Mouse (Mus musculus): ENCODE measurements around the gene Adipor1. TPM values are rescaled to one million over a fixed set of nuclear protein-coding genes. Genes with fewer than 3 reads are reported as not detected.

Adipor1 gene
- polyA plus RNA-seq, 1 experiment from 2014 or later = 88.7 TPM

- no peaks in the 10 kb centered on the region; the same call in 1 of the 2 replicates for H3K27me3 ChIP-seq (ENCODE audit: control insufficient read depth, insufficient read depth, low read length)
- H3K9me3 ChIP-seq (replicated peaks; ENCODE audit: control insufficient read depth, low read length) = no peaks in the 10 kb centered on the region
- no peak for ATAC-seq (ENCODE audit: insufficient read depth, low FRiP score)
- H3K36me3 ChIP-seq (ENCODE audit: control insufficient read depth, insufficient read depth, low read length) = no peaks in the 10 kb centered on the region
- H3K9ac ChIP-seq (ENCODE audit: low read length) = no peak within 1 kb of the TSS
- peaks cover 4% of the 10 kb centered on the region; the same call in 1 of the 2 replicates for H3K4me1 ChIP-seq (ENCODE audit: control insufficient read depth, insufficient read depth, low read length)
- no peak within 1 kb of the TSS for H3K4me3 ChIP-seq (replicated peaks; ENCODE audit: low read length)
- H3K4me2 ChIP-seq (ENCODE audit: low read depth, low read length) = no peak within 1 kb of the TSS
- WGBS = 94% methylated on average over 1 of the region's 1 CpGs
- no peak within 1 kb of the TSS for H3K27ac ChIP-seq (ENCODE audit: low read length)
These were observed 29.5 kb upstream of the Adipor1 start, which contains the start of gene 4933406M09Rik for GRCm38 (mm10) chr1:134385666-134386065. Gene 4933406M09Rik, plus strand, starts transcription at chr1:134385940.

- H3K27ac ChIP-seq (ENCODE audit: low read length) = no peak overlapping the region
- H3K9me3 ChIP-seq (replicated peaks; ENCODE audit: control insufficient read depth, low read length) = no peaks in the 10 kb centered on the region
- WGBS = 39% methylated on average over 5 of the region's 5 CpGs
- no peaks in the 10 kb centered on the region for H3K4me1 ChIP-seq (ENCODE audit: control insufficient read depth, insufficient read depth, low read length)
- no peaks in the 10 kb centered on the region for H3K36me3 ChIP-seq (ENCODE audit: control insufficient read depth, insufficient read depth, low read length)
- no peak overlapping the region for H3K4me2 ChIP-seq (ENCODE audit: low read depth, low read length)
- no peak for ATAC-seq (ENCODE audit: insufficient read depth, low FRiP score)
- no peak overlapping the region for H3K4me3 ChIP-seq (replicated peaks; ENCODE audit: low read length)
- H3K27me3 ChIP-seq (ENCODE audit: control insufficient read depth, insufficient read depth, low read length) = no peaks in the 10 kb centered on the region
- H3K9ac ChIP-seq (ENCODE audit: low read length) = no peak overlapping the region
These were observed 21.4 kb upstream of the Adipor1 start for GRCm38 (mm10) chr1:134393827-134394226.

- Histone ChIP-seq H3K4me1 (ENCODE audit: control insufficient read depth, insufficient read depth, low read length) (no peaks in the 10 kb centered on the region), H3K36me3 (ENCODE audit: control insufficient read depth, insufficient read depth, low read length) (no peaks in the 10 kb centered on the region), H3K9me3 (replicated peaks; ENCODE audit: control insufficient read depth, low read length) (no peaks in the 10 kb centered on the region), H3K4me3 (replicated peaks; ENCODE audit: low read length) (no peak overlapping the region), H3K27me3 (ENCODE audit: control insufficient read depth, insufficient read depth, low read length) (no peaks in the 10 kb centered on the region), H3K9ac (ENCODE audit: low read length) (no peak overlapping the region), H3K27ac (ENCODE audit: low read length) (no peak overlapping the region), H3K4me2 (ENCODE audit: low read depth, low read length) (no peak overlapping the region)
- WGBS = 90% methylated on average over 12 of the region's 12 CpGs
- ATAC-seq (ENCODE audit: insufficient read depth, low FRiP score) = no peak
These were observed 17.0 kb upstream of the Adipor1 start for GRCm38 (mm10) chr1:134398210-134398609.

GRCm38 (mm10) chr1:134399735-134400134, 15.4 kb upstream of the Adipor1 start:
- no peak overlapping the region for H3K9ac ChIP-seq (ENCODE audit: low read length)
- WGBS = 63% methylated on average over 5 of the region's 5 CpGs
- H3K4me2 ChIP-seq (ENCODE audit: low read depth, low read length) = no peak overlapping the region
- no peak overlapping the region for H3K4me3 ChIP-seq (replicated peaks; ENCODE audit: low read length)
- no peak overlapping the region for H3K27ac ChIP-seq (ENCODE audit: low read length)
- no peaks in the 10 kb centered on the region for H3K27me3 ChIP-seq (ENCODE audit: control insufficient read depth, insufficient read depth, low read length)
- H3K36me3 ChIP-seq (ENCODE audit: control insufficient read depth, insufficient read depth, low read length) = no peaks in the 10 kb centered on the region
- ATAC-seq (ENCODE audit: insufficient read depth, low FRiP score) = no peak
- H3K9me3 ChIP-seq (replicated peaks; ENCODE audit: control insufficient read depth, low read length) = no peaks in the 10 kb centered on the region
- H3K4me1 ChIP-seq (ENCODE audit: control insufficient read depth, insufficient read depth, low read length) = no peaks in the 10 kb centered on the region

- ATAC-seq (ENCODE audit: insufficient read depth, low FRiP score) = peak; percentile 99
- H3K27ac ChIP-seq (ENCODE audit: low read length) = peak within 1 kb of the TSS; percentile 87
- peak within 1 kb of the TSS; percentile 90 for H3K4me3 ChIP-seq (replicated peaks; ENCODE audit: low read length)
- peaks cover 17% of the 10 kb centered on the region; the same call in 1 of the 2 replicates for H3K36me3 ChIP-seq (ENCODE audit: control insufficient read depth, insufficient read depth, low read length)
- H3K9ac ChIP-seq (ENCODE audit: low read length) = peak within 1 kb of the TSS; percentile 88
- 1% methylated on average over 43 of the region's 43 CpGs for WGBS
- H3K4me2 ChIP-seq (ENCODE audit: low read depth, low read length) = peak within 1 kb of the TSS; percentile 86
- H3K9me3 ChIP-seq (replicated peaks; ENCODE audit: control insufficient read depth, low read length) = no peaks in the 10 kb centered on the region
- peaks cover 10% of the 10 kb centered on the region for H3K4me1 ChIP-seq (ENCODE audit: control insufficient read depth, insufficient read depth, low read length)
- H3K27me3 ChIP-seq (ENCODE audit: control insufficient read depth, insufficient read depth, low read length) = no peaks in the 10 kb centered on the region
These were observed 9.4 kb upstream of the Adipor1 start, which contains the start of gene Cyb5r1 for GRCm38 (mm10) chr1:134405509-134406413. Gene Cyb5r1, plus strand, starts transcription at chr1:134405559.

- H3K4me3 ChIP-seq (replicated peaks; ENCODE audit: low read length) = peak overlapping the region; percentile 90
- H3K27ac ChIP-seq (ENCODE audit: low read length) = peak overlapping the region; percentile 87
- ATAC-seq (ENCODE audit: insufficient read depth, low FRiP score) = peak; percentile 27; the same call in 1 of the 2 replicates
- H3K4me2 ChIP-seq (ENCODE audit: low read depth, low read length) = peak overlapping the region; percentile 86
- WGBS = 22% methylated on average over 8 of the region's 8 CpGs
- peak overlapping the region; percentile 88 for H3K9ac ChIP-seq (ENCODE audit: low read length)
- no peaks in the 10 kb centered on the region for H3K27me3 ChIP-seq (ENCODE audit: control insufficient read depth, insufficient read depth, low read length)
- no peaks in the 10 kb centered on the region for H3K9me3 ChIP-seq (replicated peaks; ENCODE audit: control insufficient read depth, low read length)
- peaks cover 17% of the 10 kb centered on the region; the same call in 1 of the 2 replicates for H3K36me3 ChIP-seq (ENCODE audit: control insufficient read depth, insufficient read depth, low read length)
- peaks cover 10% of the 10 kb centered on the region for H3K4me1 ChIP-seq (ENCODE audit: control insufficient read depth, insufficient read depth, low read length)
These were observed 8.8 kb upstream of the Adipor1 start for GRCm38 (mm10) chr1:134406414-134406771.

GRCm38 (mm10) chr1:134408080-134408479, 7.1 kb upstream of the Adipor1 start:
- H3K27ac ChIP-seq (ENCODE audit: low read length) = no peak overlapping the region
- 68% methylated on average over 8 of the region's 8 CpGs for WGBS
- no peaks in the 10 kb centered on the region for H3K27me3 ChIP-seq (ENCODE audit: control insufficient read depth, insufficient read depth, low read length)
- peaks cover 10% of the 10 kb centered on the region for H3K4me1 ChIP-seq (ENCODE audit: control insufficient read depth, insufficient read depth, low read length)
- no peak overlapping the region for H3K4me2 ChIP-seq (ENCODE audit: low read depth, low read length)
- H3K36me3 ChIP-seq (ENCODE audit: control insufficient read depth, insufficient read depth, low read length) = peaks cover 17% of the 10 kb centered on the region; the same call in 1 of the 2 replicates
- H3K9ac ChIP-seq (ENCODE audit: low read length) = no peak overlapping the region
- ATAC-seq (ENCODE audit: insufficient read depth, low FRiP score) = no peak
- H3K4me3 ChIP-seq (replicated peaks; ENCODE audit: low read length) = no peak overlapping the region
- no peaks in the 10 kb centered on the region for H3K9me3 ChIP-seq (replicated peaks; ENCODE audit: control insufficient read depth, low read length)

GRCm38 (mm10) chr1:134411706-134412629, 3.2 kb upstream of the Adipor1 start:
- H3K4me1 ChIP-seq (ENCODE audit: control insufficient read depth, insufficient read depth, low read length) = peaks cover 19% of the 10 kb centered on the region
- 89% methylated on average over 9 of the region's 9 CpGs for WGBS
- ATAC-seq (ENCODE audit: insufficient read depth, low FRiP score) = no peak

More at GRCm38 (mm10) chr1:134411706-134412629, 3.2 kb upstream of the Adipor1 start:
- Histone ChIP-seq H3K36me3 (ENCODE audit: control insufficient read depth, insufficient read depth, low read length) (peaks cover 17% of the 10 kb centered on the region; the same call in 1 of the 2 replicates), H3K27me3 (ENCODE audit: control insufficient read depth, insufficient read depth, low read length) (no peaks in the 10 kb centered on the region), H3K27ac (ENCODE audit: low read length) (no peak overlapping the region), H3K4me3 (replicated peaks; ENCODE audit: low read length) (no peak overlapping the region), H3K9me3 (replicated peaks; ENCODE audit: control insufficient read depth, low read length) (no peaks in the 10 kb centered on the region), H3K9ac (ENCODE audit: low read length) (no peak overlapping the region), H3K4me2 (ENCODE audit: low read depth, low read length) (no peak overlapping the region)

All from stomach, embryonic 16.5 days (tissue).